Mouse (Mus musculus): ENCODE measurements around the gene Rint1.

DNA sequence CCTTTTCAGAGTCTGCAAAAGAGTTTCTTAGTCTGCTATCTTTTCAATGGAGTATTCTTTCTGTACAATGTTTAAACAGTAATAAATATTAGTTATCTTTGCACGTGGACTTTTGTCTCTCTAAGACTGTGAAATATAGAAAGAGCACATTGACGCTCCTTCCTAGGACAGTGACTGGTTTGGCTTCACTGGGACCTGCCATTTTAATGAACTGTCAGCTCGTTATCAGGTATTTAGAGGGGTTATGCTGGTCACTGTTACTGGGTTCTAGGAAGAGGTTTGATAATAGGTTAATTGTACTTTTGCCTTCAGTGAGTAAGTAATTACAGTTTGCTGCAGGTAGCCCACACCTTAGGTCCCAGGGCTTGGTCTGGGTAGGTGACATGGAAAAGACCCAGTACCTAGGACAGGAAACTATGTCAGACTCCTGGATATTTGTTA lies 899 bp downstream of the Rint1 start:
- TF ChIP-seq TAL1 (IDR thresholded peaks at IDR 0.05; ENCODE audit: low read length) (no peak), GATA1 (IDR thresholded peaks at IDR 0.05; ENCODE audit: low read length) (no peak)

All from erythroblast, embryonic 14.5 days (primary cell).